Mouse (Mus musculus) ovary, postnatal 10 days (tissue): ENCODE measurements around the gene Tspan15.

Experiments
- DNase-seq: peaks from one replicate; pipeline ENCODE4 v3.0.0; 2022; ENCODE audit warnings: low spot score

Gene Tspan15

DNA sequence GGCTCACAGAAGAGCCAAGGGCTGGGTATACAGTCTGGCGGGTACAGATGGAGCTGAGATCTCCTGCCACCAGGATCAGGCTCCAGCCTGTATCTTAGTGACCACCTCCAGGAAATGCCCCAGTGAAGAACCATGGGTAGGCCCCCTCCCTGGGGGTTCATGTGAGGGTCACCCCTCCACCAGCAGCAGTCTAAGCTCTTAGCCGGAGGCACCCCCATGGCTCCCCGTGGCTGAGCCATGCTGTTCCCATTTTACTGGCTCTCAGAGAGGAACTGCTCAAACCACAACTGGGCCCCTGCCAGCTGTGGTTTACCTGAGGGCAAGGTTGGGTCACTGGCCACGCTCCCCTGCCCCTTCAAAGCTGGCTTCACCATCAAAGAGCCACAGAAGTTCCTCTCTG is 41.1 kb downstream of the Tspan15 start:
- DNase-seq = no peak

DNA sequence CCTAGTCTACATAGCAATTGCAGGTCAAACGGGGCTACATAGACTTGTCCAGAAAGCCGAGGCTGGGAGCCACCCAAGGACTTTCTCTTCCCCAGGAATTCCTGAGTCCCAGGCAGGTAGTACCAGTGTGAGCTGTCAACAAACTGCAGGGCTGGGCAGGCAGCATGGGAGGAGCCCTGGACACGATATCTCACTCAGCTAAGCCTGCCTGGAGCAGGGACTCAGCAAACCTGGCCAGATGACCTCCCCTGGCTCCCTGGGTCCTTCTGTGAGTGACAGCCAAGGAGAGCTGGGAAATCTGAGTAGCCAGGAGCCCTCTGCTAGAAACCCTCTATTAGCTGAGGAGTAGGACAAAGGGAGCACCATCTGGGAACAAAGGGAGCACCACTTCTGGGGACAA is 41.7 kb downstream of the Tspan15 start:
- DNase-seq = no peak

DNA sequence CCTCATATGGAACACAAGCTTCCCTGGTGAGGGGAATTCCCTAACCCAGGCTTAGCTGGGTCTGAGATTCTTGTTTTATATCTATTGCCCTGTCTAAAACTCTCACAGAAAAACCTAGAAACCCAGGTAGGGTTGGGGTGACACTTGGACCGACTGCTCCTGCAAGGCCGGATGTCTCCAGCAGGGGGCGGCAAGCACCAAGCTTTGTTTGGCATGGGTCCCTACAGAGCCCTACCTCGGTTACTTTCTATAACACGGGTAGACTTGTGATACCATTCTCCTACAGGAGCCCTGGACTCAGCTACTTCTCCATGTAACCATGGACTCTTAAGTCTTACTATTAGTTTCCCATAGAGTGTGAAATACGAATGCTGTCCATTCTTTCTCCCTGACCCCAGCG is 44.2 kb downstream of the Tspan15 start:
- peak; percentile 81 for DNase-seq

GRCm38 (mm10) chr10:62183053-62183452 is 48.0 kb downstream of the Tspan15 start:
- DNase-seq = peak; percentile 89

GRCm38 (mm10) chr10:62182471-62183014 is 48.5 kb downstream of the Tspan15 start:
- DNase-seq = no peak

- DNase-seq = no peak
These were observed 49.4 kb downstream of the Tspan15 start for GRCm38 (mm10) chr10:62181701-62182100.

GRCm38 (mm10) chr10:62179944-62180343 is 51.1 kb downstream of the Tspan15 start:
- DNase-seq = no peak

DNA sequence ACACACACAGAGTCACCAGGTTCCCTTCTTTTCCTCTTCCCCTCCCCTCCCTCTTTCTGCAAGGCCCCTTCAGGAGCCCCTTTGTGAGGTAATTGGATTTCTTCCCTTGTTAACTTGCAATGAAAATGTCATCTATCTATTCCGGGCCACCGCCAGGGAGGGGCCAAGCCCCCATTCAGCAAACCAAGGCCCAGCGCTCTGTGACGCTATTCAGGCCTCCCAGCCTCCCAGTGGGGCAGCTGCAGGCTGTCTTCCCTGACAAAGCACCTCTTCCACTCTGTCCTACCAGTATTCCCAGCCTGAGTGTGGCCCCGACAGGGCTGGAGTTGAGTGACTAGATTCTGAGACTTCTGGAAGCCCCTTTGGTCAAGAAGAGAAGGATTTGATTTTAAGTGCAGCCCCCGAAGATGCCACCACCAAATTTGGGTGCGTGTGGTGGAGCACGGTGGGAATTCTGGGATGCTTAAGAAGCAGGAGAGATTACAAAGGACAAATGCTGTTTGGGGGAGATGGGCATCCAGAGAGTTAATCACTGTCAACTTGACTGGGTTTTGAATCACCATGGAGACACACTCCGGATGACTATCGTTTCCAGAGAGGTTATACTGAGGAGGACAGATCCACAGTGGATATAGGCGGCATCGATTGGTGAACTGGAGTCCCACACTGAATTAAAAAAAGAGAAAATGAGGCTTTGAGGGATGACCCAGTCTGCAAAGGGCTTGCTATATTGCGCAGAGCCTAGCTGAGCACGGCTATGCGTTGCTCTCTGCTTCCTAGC is 56.3 kb downstream of the Tspan15 start:
- DNase-seq = no peak

DNA sequence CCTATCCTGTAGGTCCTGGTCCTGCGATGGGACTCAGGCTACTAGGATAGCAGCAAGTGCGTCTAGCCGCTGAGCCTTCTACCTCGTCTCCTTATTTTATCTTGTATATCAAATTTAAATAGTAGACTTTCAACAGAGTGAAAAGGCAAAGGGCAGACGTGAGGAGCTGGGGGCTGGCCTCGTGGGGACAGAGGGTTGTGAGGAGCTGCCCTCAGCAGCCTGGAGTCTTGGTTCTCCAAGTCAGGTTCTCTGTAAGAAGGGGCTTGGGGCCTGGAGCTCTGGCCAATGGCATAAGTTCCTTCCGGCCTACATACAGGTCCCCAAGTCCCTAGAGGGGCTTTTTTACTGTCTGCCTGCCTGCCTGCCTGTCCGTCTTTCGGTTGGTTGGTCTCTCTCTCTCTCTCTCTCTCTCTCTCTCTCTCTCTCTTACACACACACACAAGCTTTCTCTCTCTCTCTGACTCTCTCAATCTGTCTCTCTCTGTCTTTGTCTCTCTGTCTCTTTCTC is 57.1 kb downstream of the Tspan15 start:
- no peak for DNase-seq

GRCm38 (mm10) chr10:62172841-62173553 is 58.1 kb downstream of the Tspan15 start:
- no peak for DNase-seq

DNA sequence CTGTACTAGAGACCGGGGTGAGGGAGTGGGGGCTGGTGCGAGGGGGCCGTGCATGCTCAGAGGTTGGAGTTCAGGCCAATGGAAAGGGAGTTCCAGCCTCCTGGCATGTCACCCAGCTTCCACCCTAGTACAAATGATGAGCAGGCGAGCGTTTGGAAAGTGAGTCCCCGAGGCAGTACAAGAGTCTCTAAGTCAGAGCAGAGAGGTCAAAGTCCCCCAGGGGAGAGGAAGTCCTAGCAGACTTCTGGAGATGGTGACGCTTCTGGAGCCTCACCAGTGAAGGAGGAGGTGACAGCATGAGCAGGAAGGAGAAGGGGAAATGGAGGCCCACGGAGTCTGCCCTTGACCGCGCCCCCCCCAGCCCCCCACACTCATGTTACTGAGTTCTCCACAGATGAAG is 68.6 kb downstream of the Tspan15 start:
- DNase-seq = no peak

DNA sequence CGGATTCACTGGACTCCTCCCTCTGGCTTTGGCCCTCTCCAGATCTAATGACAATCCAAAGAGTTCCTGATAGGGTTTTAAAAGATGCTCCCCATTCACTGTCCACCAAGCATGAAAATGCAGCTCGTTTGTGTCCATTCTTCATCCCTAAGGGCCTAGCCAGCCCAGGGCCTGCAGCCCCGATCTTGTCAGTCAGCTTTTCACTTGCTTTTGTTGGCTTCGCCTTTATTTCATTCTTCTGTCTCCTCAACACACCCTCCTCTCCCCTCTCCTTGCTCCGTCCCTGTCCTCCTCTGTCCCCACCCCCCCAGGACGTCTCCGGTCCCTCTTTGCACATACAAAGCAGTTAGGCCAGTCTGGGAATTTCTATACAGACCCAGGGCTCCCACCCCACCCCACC is 81.1 kb downstream of the Tspan15 start:
- DNase-seq = no peak

GRCm38 (mm10) chr10:62147466-62148248 is 83.4 kb downstream of the Tspan15 start:
- DNase-seq = no peak

DNA sequence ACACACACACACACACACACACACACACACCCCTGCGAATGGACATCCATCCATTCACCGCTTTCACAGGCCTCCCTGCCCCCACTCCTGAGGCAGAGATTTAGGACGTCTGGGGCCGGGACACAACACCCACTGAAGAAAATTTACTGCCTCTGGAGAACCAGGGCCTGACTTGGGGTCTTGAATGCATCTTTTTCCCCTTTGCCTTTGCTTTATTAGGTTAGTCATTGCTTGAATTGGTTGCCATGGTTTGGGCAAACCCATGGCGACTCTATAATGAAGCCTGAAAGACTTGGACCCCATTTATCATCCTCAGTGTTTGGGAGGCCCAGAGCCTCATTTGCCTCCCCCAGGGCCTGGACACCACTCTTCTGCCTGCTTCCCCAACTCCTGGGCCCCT is 85.1 kb downstream of the Tspan15 start:
- no peak for DNase-seq

- no peak for DNase-seq
These were observed 87.2 kb downstream of the Tspan15 start, which contains the start of gene Fam241b for GRCm38 (mm10) chr10:62143820-62144219. Gene Fam241b, minus strand, starts transcription at chr10:62143920.

GRCm38 (mm10) chr10:62138040-62138439 is 93.0 kb downstream of the Tspan15 start:
- DNase-seq = no peak

DNA sequence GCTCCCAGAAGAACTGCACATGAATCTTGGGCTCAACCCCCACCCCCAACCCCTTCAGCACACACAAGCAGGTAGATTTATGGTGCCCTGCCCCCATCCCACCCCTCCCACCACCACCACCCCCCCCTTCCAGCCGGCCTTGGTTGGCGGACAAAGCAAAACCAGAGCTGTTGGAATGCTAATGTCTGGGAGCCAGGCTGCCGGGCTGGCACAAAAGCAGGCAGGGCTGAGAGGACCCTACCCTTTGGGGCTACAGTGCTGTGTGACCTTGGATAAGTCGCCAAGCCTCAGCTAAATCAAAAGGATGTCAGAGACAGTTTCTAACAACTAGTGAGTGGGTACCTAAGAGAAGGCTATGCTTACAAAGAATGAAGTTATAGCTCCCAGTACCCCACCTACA is 93.9 kb downstream of the Tspan15 start:
- no peak for DNase-seq

GRCm38 (mm10) chr10:62135696-62136470 is 95.2 kb downstream of the Tspan15 start:
- no peak for DNase-seq
